Mouse (Mus musculus) Patski (cell line): ENCODE measurements at regions not wholly inside any gene's neighbourhood (a gene's known extent, or its start where the extent isn't known, plus 50 kb on each side); places are given as distances from the start of the nearest gene placed in this dataset.

Experiments used
- ATAC-seq: fragments of 100-300 bp; one replicate; pipeline ENCODE4 v1.8.0; 2021
- CTCF ChIA-PET: fragments of 350-600 bp; sonication (Branson Sonifier 250); formaldehyde crosslinking; loops from one replicate; lab custom pipeline; 2022; ENCODE audit warnings: inconsistent platforms; lab: Charles Lee
- POLR2A ChIA-PET: fragments of 350-600 bp; sonication (Branson Sonifier 250); formaldehyde crosslinking; loops from one replicate; lab custom pipeline; 2022; ENCODE audit warnings: antibody characterized with exemption, inconsistent platforms; lab: Charles Lee
- DNase-seq: peaks from one replicate; pipeline ENCODE4 v3.0.0-alpha.2; 2011; ENCODE audit warnings: low read depth, low spot score
- H3K27me3 ChIP-seq: fragments of 371-371 bp; one replicate; pipeline ENCODE4 v1.5.1; 2021
- CTCF ChIP-seq: fragments of 100-300 bp; IDR thresholded peaks from one replicate; pipeline ENCODE4 v1.5.1; 2021
- in situ Hi-C: fragments of 300-500 bp; cut with MboI; formaldehyde crosslinking; loops from 3 replicates; pipeline ENCODE4 v1.11.1; 2018; ENCODE audit warnings: low pct_unique_long_range_greater_than_20kb, mixed read lengths

DNA sequence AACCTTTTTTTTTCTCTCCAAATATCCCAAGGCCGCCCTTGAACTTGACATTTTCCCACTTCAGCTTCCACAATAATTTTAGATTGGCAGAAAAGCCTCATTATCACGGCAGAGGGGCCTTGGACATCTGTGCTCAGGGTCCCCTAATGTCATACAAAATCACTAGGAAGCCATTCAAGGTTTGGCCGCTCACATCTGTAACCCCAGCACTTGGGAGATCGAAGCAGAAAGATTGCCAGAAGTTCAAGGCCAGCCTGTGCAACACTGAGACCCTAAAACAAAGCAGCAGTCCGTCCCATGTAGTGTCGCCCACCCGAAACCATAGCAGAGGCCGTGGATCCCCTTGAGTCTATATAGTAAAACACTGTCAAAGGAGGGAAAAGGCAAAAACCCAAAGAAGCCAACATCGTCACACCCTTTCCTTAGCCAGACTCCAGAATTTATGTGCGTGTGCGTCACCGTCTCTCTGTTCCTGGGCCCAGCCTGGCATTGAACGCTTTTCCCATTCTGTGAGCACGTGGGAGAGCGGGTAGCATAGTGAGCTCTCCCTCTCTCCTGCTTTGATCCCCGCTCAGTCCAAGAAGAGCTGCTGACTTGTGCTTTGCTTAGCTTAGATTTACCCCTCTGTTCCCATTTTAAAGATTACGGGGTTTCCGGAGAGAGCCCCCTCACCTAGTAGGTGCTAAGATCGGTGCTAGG is 74.0 kb upstream of the Tbx3 start:
- POLR2A ChIA-PET: no interaction called here
- CTCF ChIA-PET: interaction anchor here (1.2 kb wide), 1 partner anchor 40 kb away, joined by 3 read pairs; no protein-coding TSS in a partner anchor
- in situ Hi-C loops: no loop called here
- no peaks in the 10 kb centered on the region for H3K27me3 ChIP-seq
- DNase-seq: no peak
- no peak for TF ChIP-seq CTCF
- no peak for ATAC-seq

DNA sequence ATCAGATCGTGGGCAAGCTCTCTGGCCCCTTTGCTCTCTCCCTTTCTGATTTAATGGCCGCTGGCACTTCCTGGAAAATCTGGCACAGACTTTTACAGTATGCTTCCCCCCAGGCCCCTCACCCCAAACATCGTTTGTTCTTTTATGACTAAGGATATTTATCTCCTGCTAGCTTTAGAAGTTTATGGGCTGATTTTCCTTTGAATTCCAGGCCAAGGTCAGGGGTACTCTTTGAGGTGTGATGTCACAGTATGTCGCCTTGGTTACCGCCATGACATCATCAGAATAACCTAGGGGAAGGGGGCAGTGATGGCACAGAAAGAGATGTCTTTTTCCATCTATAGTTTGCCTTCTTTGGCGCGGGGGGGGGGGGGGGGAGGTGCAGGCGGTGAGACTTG is 73.5 kb upstream of the Tbx3 start:
- no peak for ATAC-seq
- H3K27me3 ChIP-seq: no peaks in the 10 kb centered on the region
- CTCF ChIA-PET: interaction anchor here (1.2 kb wide), 1 partner anchor 40 kb away, joined by 3 read pairs; no protein-coding TSS in a partner anchor
- in situ Hi-C loops: no loop called here
- no peak for TF ChIP-seq CTCF
- DNase-seq: no peak
- POLR2A ChIA-PET: no interaction called here

DNA sequence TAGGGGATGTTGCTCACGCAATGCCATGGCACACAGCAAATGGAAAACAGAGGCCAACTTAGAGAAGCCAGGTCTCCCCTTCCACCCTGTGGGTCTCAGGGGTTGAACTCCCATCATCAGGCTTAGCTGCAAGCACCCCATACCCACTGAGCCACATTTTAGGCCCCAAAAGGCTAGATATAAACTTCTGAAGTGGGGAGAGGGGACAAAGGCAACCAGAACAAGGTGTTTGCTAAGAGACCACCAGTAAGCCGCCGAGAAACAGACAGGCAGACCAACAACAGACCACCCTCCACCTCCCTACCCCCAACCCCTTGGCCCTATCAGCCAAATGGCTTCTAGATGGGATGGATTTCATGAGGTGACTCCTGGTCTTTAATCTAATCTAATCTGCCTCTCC is 72.9 kb upstream of the Tbx3 start:
- no peak for ATAC-seq
- CTCF ChIA-PET: interaction anchor here (1.2 kb wide), 1 partner anchor 41 kb away, joined by 3 read pairs; no protein-coding TSS in a partner anchor
- TF ChIP-seq CTCF: no peak

DNA sequence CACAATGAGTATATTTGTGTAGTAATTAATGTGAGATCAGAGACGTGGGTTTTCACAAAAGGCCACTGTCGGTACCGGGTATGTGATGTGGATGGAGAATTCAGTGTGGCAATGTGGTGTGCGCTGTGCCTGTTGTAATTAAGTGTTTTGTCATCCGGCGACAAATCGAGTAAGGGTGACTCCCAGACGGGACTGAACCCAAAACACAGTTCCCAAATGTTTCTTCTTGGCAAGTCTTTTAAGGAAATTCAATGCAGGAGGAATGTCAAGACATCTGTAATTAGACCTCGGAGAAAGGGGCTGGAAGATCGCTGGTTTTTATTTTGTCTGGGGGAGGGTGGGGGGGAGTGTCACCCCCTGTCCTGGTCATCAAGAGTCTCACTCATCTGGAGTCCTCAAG is 72.3 kb upstream of the Tbx3 start:
- no peak for TF ChIP-seq CTCF
- no peak for DNase-seq
- in situ Hi-C loops: no loop called here
- no peaks in the 10 kb centered on the region for H3K27me3 ChIP-seq
- CTCF ChIA-PET: no interaction called here
- POLR2A ChIA-PET: no interaction called here
- no peak for ATAC-seq

More for the DNA sequence above, 72.9 kb upstream of the Tbx3 start:
- POLR2A ChIA-PET: no interaction called here
- H3K27me3 ChIP-seq: no peaks in the 10 kb centered on the region
- DNase-seq: no peak
- in situ Hi-C loops: no loop called here

DNA sequence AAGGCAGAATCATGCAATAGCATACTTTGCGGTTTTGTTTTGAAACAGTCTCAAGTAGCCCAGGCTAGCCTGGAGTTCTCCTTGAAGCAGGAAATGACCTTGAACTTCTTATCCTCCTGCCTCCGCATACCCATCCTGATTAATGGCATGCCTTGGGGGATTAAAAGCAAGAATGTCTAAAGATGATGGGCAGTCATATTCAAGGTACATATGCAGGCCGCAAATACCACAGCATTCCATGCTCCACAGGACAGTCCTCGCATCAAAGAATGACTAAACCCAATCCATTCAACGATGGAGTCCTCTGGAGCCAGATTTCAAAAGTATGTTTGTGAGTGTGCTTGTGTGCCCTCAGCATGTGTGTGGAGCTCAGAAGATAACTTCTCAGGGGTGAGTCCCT is 69.1 kb upstream of the Tbx3 start:
- in situ Hi-C loops: no loop called here
- TF ChIP-seq CTCF: no peak
- H3K27me3 ChIP-seq: no peaks in the 10 kb centered on the region
- no peak for ATAC-seq
- DNase-seq: no peak
- ChIA-PET POLR2A (no interaction called here), CTCF (no interaction called here)

DNA sequence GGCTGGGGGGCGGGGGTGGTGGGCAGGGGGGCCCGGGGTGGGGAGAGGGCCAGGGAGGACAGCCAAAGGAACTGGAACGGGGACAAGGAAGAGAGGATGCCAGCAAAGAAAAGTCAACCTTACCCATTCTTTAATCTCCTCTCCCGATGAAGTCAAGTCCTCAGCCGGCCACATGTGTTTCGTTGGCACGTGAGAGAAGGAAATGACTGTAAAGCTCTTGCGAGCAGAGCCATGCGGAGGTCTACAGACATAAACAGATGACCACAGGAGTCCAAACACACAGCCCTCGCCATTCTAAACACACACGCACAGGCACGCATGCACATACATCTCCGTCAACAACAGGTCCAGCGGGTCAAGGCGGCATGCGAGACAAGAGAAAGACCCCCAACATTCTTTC is 68.5 kb upstream of the Tbx3 start:
- in situ Hi-C loops: no loop called here
- ChIA-PET POLR2A (no interaction called here), CTCF (no interaction called here)
- ATAC-seq (no peak), DNase-seq (no peak)
- no peak for TF ChIP-seq CTCF
- no peaks in the 10 kb centered on the region for H3K27me3 ChIP-seq

DNA sequence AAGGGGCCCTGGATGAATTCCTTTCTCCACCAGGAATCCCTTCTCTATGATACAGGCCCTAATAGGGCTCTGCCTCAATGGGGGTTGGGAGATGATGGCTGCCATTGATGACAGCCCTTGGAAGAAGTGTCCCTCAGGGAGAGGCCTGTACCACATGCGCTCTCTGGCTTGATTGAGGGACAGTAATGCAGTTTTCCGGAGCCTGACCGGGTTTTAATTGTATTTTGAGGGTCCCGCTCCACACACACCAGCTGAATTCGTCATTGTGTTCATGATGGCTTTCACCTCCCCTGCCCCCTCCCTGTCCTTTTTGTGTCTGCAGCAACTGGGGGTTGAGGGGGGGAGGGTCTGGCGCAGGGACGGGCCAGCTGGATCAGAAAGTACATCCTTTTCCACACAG is 65.0 kb upstream of the Tbx3 start:
- in situ Hi-C loops: no loop called here
- no peak for ATAC-seq
- ChIA-PET POLR2A (interaction anchor here (0.7 kb wide), 2 partner anchors 444 to 453 kb away, joined by 4 read pairs; no protein-coding TSS in a partner anchor), CTCF (no interaction called here)
- H3K27me3 ChIP-seq: no peaks in the 10 kb centered on the region
- DNase-seq: no peak
- TF ChIP-seq CTCF: no peak

DNA sequence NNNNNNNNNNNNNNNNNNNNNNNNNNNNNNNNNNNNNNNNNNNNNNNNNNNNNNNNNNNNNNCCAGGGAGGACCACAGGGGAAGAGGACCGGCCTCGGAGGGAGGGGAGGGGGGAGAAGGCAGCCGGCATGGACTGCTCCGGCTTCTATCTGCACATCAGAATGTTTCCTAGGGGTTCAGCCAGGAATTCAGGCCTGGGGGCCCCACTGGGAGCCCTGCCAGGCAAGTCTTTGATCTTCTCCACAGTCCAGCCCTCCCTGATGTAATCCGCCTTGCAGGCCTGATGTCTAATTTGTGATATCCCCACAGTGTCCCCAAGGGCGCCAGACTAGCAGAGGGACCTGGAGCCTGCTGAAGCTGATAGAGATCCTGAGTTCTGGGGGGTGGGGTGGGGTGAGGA is 57.1 kb upstream of the Tbx3 start:
- in situ Hi-C loops: no loop called here
- POLR2A ChIA-PET: no interaction called here
- ATAC-seq: no peak
- CTCF ChIA-PET: no interaction called here
- TF ChIP-seq CTCF: no peak
- H3K27me3 ChIP-seq: peaks cover 13% of the 10 kb centered on the region
- no peak for DNase-seq

DNA sequence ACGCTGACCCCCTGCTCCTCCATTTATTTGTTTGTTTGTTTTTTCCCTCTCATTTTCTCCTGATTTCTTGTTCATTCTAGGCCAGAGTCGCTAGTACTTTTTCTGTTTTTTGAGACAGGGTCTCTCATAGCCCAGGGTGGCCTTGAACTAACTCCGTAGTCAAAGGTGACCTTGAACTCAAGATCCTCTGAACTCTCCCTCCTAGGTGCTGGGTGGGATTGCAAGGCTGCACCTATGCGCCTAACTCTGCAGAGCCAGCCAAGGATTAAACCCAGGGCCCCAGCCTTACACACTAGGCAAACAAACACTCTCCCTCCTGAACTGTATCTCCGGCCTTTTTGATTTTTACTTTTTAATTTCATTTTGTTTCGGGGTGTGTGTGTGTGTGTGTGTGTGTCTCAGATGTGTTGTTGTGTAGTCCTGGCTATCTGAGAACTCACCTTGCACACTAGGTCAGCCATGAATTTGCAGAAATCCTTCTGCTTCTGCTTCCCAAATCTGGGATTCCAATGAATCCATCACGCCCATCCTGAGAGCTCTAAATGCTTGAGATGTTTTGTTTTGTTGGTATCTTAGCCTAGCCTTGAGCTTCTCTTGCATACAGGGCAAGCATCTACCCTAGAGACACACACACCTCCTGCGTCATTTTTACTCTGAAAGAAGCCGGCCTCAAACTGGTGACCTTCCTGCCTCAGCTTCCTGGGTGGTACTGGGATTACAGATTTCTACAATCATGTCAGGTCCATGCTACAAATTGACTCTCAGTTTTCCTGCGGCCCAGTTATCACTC is 56.3 kb upstream of the Tbx3 start:
- POLR2A ChIA-PET: no interaction called here
- ATAC-seq (no peak), DNase-seq (no peak)
- CTCF ChIA-PET: no interaction called here
- H3K27me3 ChIP-seq: peaks cover 13% of the 10 kb centered on the region
- in situ Hi-C loops: no loop called here
- TF ChIP-seq CTCF: no peak

DNA sequence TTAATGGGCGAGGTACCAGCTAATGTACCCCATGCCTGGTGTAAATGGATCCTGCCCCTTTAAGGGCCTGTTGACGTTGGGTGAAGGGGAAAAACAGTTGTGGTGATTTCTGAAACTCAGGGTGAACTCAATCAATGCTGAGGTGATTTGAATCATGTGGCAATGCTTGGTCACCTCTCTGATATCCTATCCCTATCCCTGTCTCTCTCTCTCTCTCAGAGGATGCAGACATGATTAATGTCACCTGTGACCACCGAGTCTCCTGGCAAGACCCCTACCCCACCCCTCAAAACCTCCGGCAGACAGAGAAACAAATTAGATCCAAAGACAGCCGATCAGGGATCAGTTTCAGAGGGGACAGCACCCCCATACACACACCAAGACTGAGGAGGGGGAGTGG is 54.8 kb upstream of the Tbx3 start:
- no peak for DNase-seq
- peaks cover 13% of the 10 kb centered on the region for H3K27me3 ChIP-seq
- in situ Hi-C loops: no loop called here
- TF ChIP-seq CTCF: no peak
- no peak for ATAC-seq
- ChIA-PET CTCF (no interaction called here), POLR2A (no interaction called here)

DNA sequence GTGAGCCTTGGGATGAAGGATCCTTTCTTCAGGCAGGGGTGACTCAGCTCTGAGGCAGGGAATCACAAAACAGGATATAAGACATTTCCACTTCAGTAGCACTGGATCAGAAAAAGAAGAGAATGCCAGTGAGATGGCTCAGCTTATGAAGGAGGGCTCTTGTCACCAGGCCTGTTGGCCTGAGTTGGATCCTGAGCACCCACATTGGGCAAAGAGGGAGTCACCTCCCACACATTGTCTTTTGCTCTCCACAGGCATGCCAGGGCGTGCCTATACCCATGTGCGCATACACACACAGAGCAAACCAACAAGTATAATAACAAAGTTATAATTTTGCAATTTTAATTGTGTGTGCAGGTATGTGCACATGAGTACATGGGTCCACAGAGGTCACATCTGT is 52.6 kb upstream of the Tbx3 start:
- ATAC-seq: no peak
- H3K27me3 ChIP-seq: peaks cover 8% of the 10 kb centered on the region
- ChIA-PET CTCF (no interaction called here), POLR2A (no interaction called here)
- no peak for TF ChIP-seq CTCF
- in situ Hi-C loops: no loop called here
- no peak for DNase-seq
